Comparison of ENCODE assay signal across 12 mouse cellular contexts in the genomic region with DNA sequence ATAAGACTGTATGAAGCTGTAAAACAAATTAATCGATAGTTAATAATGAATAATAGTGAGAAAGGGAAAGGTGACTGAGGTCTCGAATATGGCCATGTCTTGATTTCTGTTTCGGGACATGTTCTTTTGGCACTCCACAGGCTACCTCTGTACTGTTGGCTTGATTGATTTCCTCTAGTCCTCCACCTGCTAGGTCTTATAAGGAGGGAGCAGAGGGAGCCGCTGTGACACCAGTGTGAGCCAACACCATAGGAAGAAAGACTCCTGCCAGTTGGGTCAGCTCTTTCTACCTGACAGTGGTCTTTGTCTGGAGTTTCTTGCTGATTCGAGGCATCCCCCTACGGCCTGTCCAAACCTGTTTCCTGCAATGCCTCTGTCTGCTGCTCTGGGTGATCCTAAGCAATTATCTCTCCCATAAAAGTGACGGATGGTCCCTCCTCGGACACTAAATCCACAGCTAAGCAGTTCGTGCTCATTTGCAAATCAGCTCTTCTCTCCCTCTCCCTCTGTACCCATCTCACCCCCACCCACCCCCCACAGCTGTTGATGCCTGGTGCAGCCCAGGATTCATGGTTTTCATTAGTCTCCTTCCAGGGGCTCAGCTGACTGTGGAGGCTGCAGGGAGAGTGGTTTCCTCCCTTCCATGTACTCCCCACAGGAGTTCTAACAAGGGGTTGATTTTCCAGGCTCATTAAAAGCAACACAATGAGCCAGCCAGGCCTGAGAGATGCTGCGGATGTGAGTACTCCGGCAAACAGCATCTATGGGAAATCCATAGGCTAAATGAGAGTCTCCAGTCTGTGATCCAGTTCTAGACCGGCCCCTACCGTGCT.
A peak's percentile ranks its signal among the peaks of the same experiment; 100 is the strongest.
DNase-seq lines count a peak whose midpoint lies in the region; ATAC-seq and TF ChIP-seq lines count a peak whose summit lies in the region.
"Had no signal": no experiment of that assay in that cellular context is flagged by ENCODE, and none has a peak within 500 bp of the region (broad histone marks: within the 10 kb centered on the region; RNA-seq: fewer than 3 reads in every experiment).

No protein-coding gene starts in this region.

- H3K4me3 ChIP-seq in embryonic facial prominence, embryonic 11.5 days (ENCODE audit: low read depth, low read length), result no peak overlapping the region
- H3K4me3 ChIP-seq in hindbrain, embryonic 12.5 days, result no peak overlapping the region
- H3K4me3 ChIP-seq in midbrain, embryonic 14.5 days (replicated peaks; ENCODE audit: low read depth, low read length), result no peak overlapping the region
- H3K4me3 ChIP-seq in lung, postnatal 0 days (ENCODE audit: low read depth, low read length), result no peak overlapping the region
- H3K4me3 ChIP-seq in lung, adult 2 months (replicated peaks; ENCODE audit: extremely low read depth, low read depth, low read length), result no peak overlapping the region
- H3K4me3 ChIP-seq: heart, embryonic 15.5 days; liver, embryonic 12.5 days had no signal

- no peak overlapping the region for H3K27ac ChIP-seq in embryonic facial prominence, embryonic 11.5 days (replicated peaks; ENCODE audit: low read depth, low read length)
- peak overlapping the region; percentile 52 for H3K27ac ChIP-seq in hindbrain, embryonic 12.5 days
- peak overlapping the region; percentile 66 for H3K27ac ChIP-seq in midbrain, embryonic 14.5 days (replicated peaks; ENCODE audit: low read depth, low read length)
- H3K27ac ChIP-seq in lung, postnatal 0 days (ENCODE audit: low read length), result no peak overlapping the region
- H3K27ac ChIP-seq: heart, embryonic 15.5 days; liver, embryonic 12.5 days had no signal

- no peak overlapping the region for H3K4me2 ChIP-seq in embryonic facial prominence, embryonic 11.5 days (ENCODE audit: low read depth, low read length)
- H3K4me2 ChIP-seq in hindbrain, embryonic 12.5 days (replicated peaks), result no peak overlapping the region
- H3K4me2 ChIP-seq in midbrain, embryonic 14.5 days (ENCODE audit: low read length), result no peak overlapping the region
- no peak overlapping the region for H3K4me2 ChIP-seq in lung, postnatal 0 days (replicated peaks; ENCODE audit: low read depth, low read length)
- H3K4me2 ChIP-seq: heart, embryonic 15.5 days; liver, embryonic 12.5 days had no signal

- TF ChIP-seq CTCF in lung, postnatal 0 days (IDR thresholded peaks at IDR 0.05), result no peak
- TF ChIP-seq CTCF in lung, adult 2 months (IDR thresholded peaks at IDR 0.05; ENCODE audit: insufficient read depth, low read length), result no peak

- 52% methylated on average over 13 of the region's 13 CpGs for WGBS in embryonic facial prominence, embryonic 11.5 days
- 45% methylated on average over 13 of the region's 13 CpGs for WGBS in hindbrain, embryonic 12.5 days
- 49% methylated on average over 13 of the region's 13 CpGs for WGBS in midbrain, embryonic 14.5 days
- WGBS in lung, postnatal 0 days, result 71% methylated on average over 13 of the region's 13 CpGs
- WGBS in lung, adult 2 months, result 75% methylated on average over 13 of the region's 13 CpGs

- no peaks in the 10 kb centered on the region for H3K4me1 ChIP-seq in embryonic facial prominence, embryonic 11.5 days (ENCODE audit: control insufficient read depth, insufficient read depth, low read length)
- peaks cover 17% of the 10 kb centered on the region for H3K4me1 ChIP-seq in hindbrain, embryonic 12.5 days
- 0 out of 2 replicates have a peak, but pooled peaks cover 5% of the 10 kb centered on the region for H3K4me1 ChIP-seq in midbrain, embryonic 14.5 days (ENCODE audit: control insufficient read depth, insufficient read depth, low read length)
- no peaks in the 10 kb centered on the region for H3K4me1 ChIP-seq in lung, postnatal 0 days (ENCODE audit: insufficient read depth, low read depth, low read length)
- no peaks in the 10 kb centered on the region for H3K4me1 ChIP-seq in lung, adult 2 months (ENCODE audit: control insufficient read depth, insufficient read depth, low read length)
- H3K4me1 ChIP-seq: heart, embryonic 15.5 days; liver, embryonic 12.5 days had no signal

- no peak overlapping the region for H3K9ac ChIP-seq in embryonic facial prominence, embryonic 11.5 days (replicated peaks; ENCODE audit: low read length)
- H3K9ac ChIP-seq in hindbrain, embryonic 12.5 days, result no peak overlapping the region
- no peak overlapping the region for H3K9ac ChIP-seq in midbrain, embryonic 14.5 days (replicated peaks; ENCODE audit: low read length)
- no peak overlapping the region for H3K9ac ChIP-seq in lung, postnatal 0 days (replicated peaks; ENCODE audit: low read depth)
- H3K9ac ChIP-seq: heart, embryonic 15.5 days; liver, embryonic 12.5 days had no signal

- no peaks in the 10 kb centered on the region for H3K36me3 ChIP-seq in embryonic facial prominence, embryonic 11.5 days (replicated peaks; ENCODE audit: control insufficient read depth, insufficient read depth, low read depth, low read length)
- no peaks in the 10 kb centered on the region for H3K36me3 ChIP-seq in hindbrain, embryonic 12.5 days
- H3K36me3 ChIP-seq in midbrain, embryonic 14.5 days (ENCODE audit: control insufficient read depth, insufficient read depth, low read length), result no peaks in the 10 kb centered on the region
- H3K36me3 ChIP-seq in lung, postnatal 0 days (ENCODE audit: insufficient read depth, low read length), result no peaks in the 10 kb centered on the region
- H3K36me3 ChIP-seq: heart, embryonic 15.5 days; liver, embryonic 12.5 days had no signal

- DNase-seq in brain, adult 2 months (ENCODE audit: low read depth, low spot score), result peak; percentile 57
- peak; percentile 47 for DNase-seq in embryonic facial prominence, embryonic 11.5 days (ENCODE audit: low spot score)
- peak; percentile 58 for DNase-seq in midbrain, embryonic 14.5 days
- DNase-seq in adrenal gland, postnatal 4 days (ENCODE audit: low spot score in 2 of 2), result no peak
- no peak for DNase-seq in lung, postnatal 0 days (ENCODE audit: low spot score)
- no peak for DNase-seq in lung, adult 2 months
- no peak for DNase-seq in heart, adult 9 months (ENCODE audit: low spot score in 2 of 2)
- DNase-seq: thymus, postnatal 36 days had no signal

- H3K27me3 ChIP-seq in embryonic facial prominence, embryonic 11.5 days (ENCODE audit: control insufficient read depth, insufficient read depth, low read length), result no peaks in the 10 kb centered on the region
- no peaks in the 10 kb centered on the region for H3K27me3 ChIP-seq in hindbrain, embryonic 12.5 days
- H3K27me3 ChIP-seq in midbrain, embryonic 14.5 days (ENCODE audit: control insufficient read depth, insufficient read depth, low read length), result no peaks in the 10 kb centered on the region
- H3K27me3 ChIP-seq in lung, postnatal 0 days (replicated peaks; ENCODE audit: insufficient read depth, low read length), result no peaks in the 10 kb centered on the region
- H3K27me3 ChIP-seq: CH12.LX; heart, embryonic 15.5 days; liver, embryonic 12.5 days had no signal

- TF ChIP-seq POLR2A in lung, adult 2 months (IDR thresholded peaks at IDR 0.05; ENCODE audit: borderline replicate concordance, extremely low read depth, low read depth, low read length), result no peak

- peak; percentile 57 for ATAC-seq in embryonic facial prominence, embryonic 11.5 days (replicated peaks; ENCODE audit: insufficient number of reproducible peaks, low FRiP score, low TSS enrichment, low read depth)
- peak; percentile 86 for ATAC-seq in hindbrain, embryonic 12.5 days (ENCODE audit: low FRiP score)
- peak; percentile 58; the same call in 1 of the 2 replicates for ATAC-seq in midbrain, embryonic 14.5 days (ENCODE audit: low FRiP score, low TSS enrichment)
- ATAC-seq in lung, postnatal 0 days, result no peak
- ATAC-seq: liver, embryonic 12.5 days had no signal

- no peaks in the 10 kb centered on the region for H3K9me3 ChIP-seq in embryonic facial prominence, embryonic 11.5 days (replicated peaks; ENCODE audit: control insufficient read depth, low read length)
- H3K9me3 ChIP-seq in hindbrain, embryonic 12.5 days (replicated peaks), result no peaks in the 10 kb centered on the region
- H3K9me3 ChIP-seq in midbrain, embryonic 14.5 days (ENCODE audit: control insufficient read depth, low read length), result no peaks in the 10 kb centered on the region
- no peaks in the 10 kb centered on the region for H3K9me3 ChIP-seq in lung, postnatal 0 days (ENCODE audit: low read length)
- H3K9me3 ChIP-seq: heart, embryonic 15.5 days had no signal

- no peak for TF ChIP-seq EP300 in lung, postnatal 0 days (IDR thresholded peaks at IDR 0.05)

Comparison
In these comparisons a context has a peak if more than half of its experiments do, and no peak if none do; other contexts are left out.
1. DNase-seq: peak in brain, adult 2 months (single experiment), embryonic facial prominence, embryonic 11.5 days (single experiment) and midbrain, embryonic 14.5 days (single experiment); none in adrenal gland, postnatal 4 days (0 of 2), lung, postnatal 0 days (single experiment), lung, adult 2 months (single experiment) and heart, adult 9 months (0 of 2).
2. H3K27ac ChIP-seq: peak in hindbrain, embryonic 12.5 days (single experiment) and midbrain, embryonic 14.5 days (single experiment); none in embryonic facial prominence, embryonic 11.5 days (single experiment) and lung, postnatal 0 days (single experiment).